Mouse (Mus musculus): ENCODE data around the gene Olfr1426. TPM values are rescaled to one million over a fixed set of nuclear protein-coding genes. Genes with fewer than 3 reads are reported as not detected.
"Not testable (repeated sequence)": the region's sequence is repeated elsewhere in the genome, so short reads cannot be mapped to it uniquely, and the experiment has no call there.

Olfr1426 gene
- polyA plus RNA-seq, 1 experiment from 2014 or later = not detected

DNA sequence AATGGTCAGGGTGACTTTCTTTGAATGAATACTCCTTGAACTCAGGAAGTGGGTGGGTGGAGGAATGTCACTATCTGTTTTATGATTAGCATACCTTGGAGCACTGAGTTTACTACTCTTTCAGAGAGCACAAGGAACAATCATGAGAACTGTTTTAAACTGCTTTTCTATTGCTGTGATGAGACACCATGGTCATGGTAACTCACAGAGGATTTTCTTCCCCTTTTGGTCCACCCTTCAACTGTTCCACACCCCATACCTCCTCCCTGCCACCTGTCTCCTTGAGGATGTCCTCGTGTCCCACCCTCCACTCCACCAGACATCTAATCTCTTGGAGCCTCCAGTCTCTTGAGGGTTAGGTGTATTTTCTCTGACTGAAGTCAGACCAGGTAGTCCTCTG is 24.0 kb downstream of the Olfr1426 start:
- not testable (repeated sequence) for H3K4me1 ChIP-seq (replicated peaks; ENCODE audit: control insufficient read depth, insufficient read depth, low read length)

GRCm38 (mm10) chr19:12062582-12062981 is 29.2 kb downstream of the Olfr1426 start, which contains the start of gene Olfr1424:
Gene Olfr1424 (minus strand): TSS chr19:12062682.
- not testable (repeated sequence) for H3K9ac ChIP-seq (ENCODE audit: low read length); H3K27ac ChIP-seq (ENCODE audit: low read length); H3K9me3 ChIP-seq (ENCODE audit: control insufficient read depth, low read length); H3K4me2 ChIP-seq (ENCODE audit: low read depth, low read length); H3K27me3 ChIP-seq (ENCODE audit: control insufficient read depth, insufficient read depth, low read depth, low read length); H3K4me1 ChIP-seq (replicated peaks; ENCODE audit: control insufficient read depth, insufficient read depth, low read length); H3K36me3 ChIP-seq (ENCODE audit: control insufficient read depth, insufficient read depth, low read length); ATAC-seq (ENCODE audit: low read depth); H3K4me3 ChIP-seq (ENCODE audit: low read length)
- 81% methylated on average over 1 of the region's 1 CpGs for WGBS

More for the DNA sequence above, 24.0 kb downstream of the Olfr1426 start:
- H3K9me3 ChIP-seq (ENCODE audit: control insufficient read depth, low read length); H3K4me3 ChIP-seq (ENCODE audit: low read length); H3K27ac ChIP-seq (ENCODE audit: low read length); ATAC-seq (ENCODE audit: low read depth); H3K4me2 ChIP-seq (ENCODE audit: low read depth, low read length); H3K27me3 ChIP-seq (ENCODE audit: control insufficient read depth, insufficient read depth, low read depth, low read length); H3K36me3 ChIP-seq (ENCODE audit: control insufficient read depth, insufficient read depth, low read length); H3K9ac ChIP-seq (ENCODE audit: low read length): not testable (repeated sequence)
- WGBS = 65% methylated on average over 1 of the region's 1 CpGs

DNA sequence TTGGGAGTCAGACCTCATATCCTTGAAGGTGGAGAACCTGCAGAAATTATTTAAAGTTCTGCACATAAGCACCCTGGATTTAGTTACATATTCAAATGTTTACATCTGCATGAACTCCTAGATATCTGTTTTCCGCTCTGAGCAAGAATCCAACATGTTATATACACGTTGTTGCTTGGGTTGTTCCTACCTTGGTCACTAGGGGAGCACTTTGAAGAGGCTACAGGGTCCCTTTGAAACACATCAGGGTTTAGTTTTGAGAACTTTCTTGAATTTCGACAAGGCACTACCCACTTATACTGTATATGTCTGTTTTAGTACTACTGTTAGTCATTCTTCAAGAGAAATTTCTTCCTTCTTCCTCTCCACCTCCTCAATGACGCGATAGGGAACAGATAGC is 48.6 kb downstream of the Olfr1426 start:
- Histone ChIP-seq H3K4me3 (ENCODE audit: low read length) (no peak overlapping the region), H3K27ac (ENCODE audit: low read length) (no peak overlapping the region), H3K36me3 (ENCODE audit: control insufficient read depth, insufficient read depth, low read length) (no peaks in the 10 kb centered on the region), H3K9ac (ENCODE audit: low read length) (no peak overlapping the region), H3K9me3 (ENCODE audit: control insufficient read depth, low read length) (no peaks in the 10 kb centered on the region), H3K4me2 (ENCODE audit: low read depth, low read length) (no peak overlapping the region), H3K4me1 (replicated peaks; ENCODE audit: control insufficient read depth, insufficient read depth, low read length) (no peaks in the 10 kb centered on the region), H3K27me3 (ENCODE audit: control insufficient read depth, insufficient read depth, low read depth, low read length) (no peaks in the 10 kb centered on the region)
- WGBS = 91% methylated on average over 5 of the region's 5 CpGs
- ATAC-seq (ENCODE audit: low read depth) = no peak

DNA sequence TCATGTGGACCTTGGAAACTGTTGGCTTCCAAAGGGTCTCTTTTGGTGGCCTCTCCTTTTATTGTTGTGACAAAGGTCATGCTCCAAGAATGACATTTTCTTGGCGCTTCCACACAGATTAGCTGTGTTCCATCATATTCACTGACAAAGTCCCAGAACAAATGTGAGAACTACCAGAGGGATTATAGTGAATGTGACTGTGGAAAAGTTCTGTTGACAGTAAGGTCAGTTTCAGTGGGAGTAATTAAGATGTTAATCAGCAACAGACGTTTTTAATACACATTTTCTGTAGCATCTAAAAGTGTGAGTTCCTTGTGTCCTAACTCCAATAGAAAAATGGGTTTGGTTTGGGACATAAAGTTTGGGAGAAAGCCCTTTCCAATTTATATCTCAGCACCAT is 50.6 kb downstream of the Olfr1426 start, which contains the start of gene Olfr1423:
Gene Olfr1423 (minus strand): TSS at position 101 of the 400 bp plus-strand sequence.
- Histone ChIP-seq H3K9me3 (ENCODE audit: control insufficient read depth, low read length) (no peaks in the 10 kb centered on the region), H3K9ac (ENCODE audit: low read length) (no peak within 1 kb of the TSS), H3K27me3 (ENCODE audit: control insufficient read depth, insufficient read depth, low read depth, low read length) (no peaks in the 10 kb centered on the region), H3K36me3 (ENCODE audit: control insufficient read depth, insufficient read depth, low read length) (no peaks in the 10 kb centered on the region), H3K27ac (ENCODE audit: low read length) (no peak within 1 kb of the TSS), H3K4me3 (ENCODE audit: low read length) (no peak within 1 kb of the TSS), H3K4me1 (replicated peaks; ENCODE audit: control insufficient read depth, insufficient read depth, low read length) (no peaks in the 10 kb centered on the region), H3K4me2 (ENCODE audit: low read depth, low read length) (no peak within 1 kb of the TSS)
- whole genome bisulfite sequencing = 47% methylated on average over 2 of the region's 2 CpGs
- no peak for ATAC-seq (ENCODE audit: low read depth)

DNA sequence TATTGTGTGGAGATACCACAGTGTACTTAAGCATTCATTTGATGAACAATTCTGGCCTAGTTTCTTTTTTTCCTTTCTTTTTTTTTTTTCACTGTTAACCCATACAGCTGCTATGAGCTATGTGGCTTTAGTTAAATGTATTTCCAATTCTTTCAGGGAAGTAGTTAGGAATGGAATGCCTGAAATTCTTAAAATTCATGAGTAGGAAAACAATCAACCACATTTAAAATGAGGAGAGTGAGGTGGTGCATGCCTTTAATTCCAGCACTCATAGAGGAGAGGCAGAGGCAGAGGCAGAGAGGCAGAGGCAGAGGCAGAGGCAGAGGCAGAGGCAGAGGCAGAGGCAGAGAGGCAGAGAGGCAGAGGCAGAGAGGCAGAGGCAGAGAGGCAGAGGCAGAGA is 54.1 kb downstream of the Olfr1426 start:
- Histone ChIP-seq H3K4me3 (ENCODE audit: low read length) (no peak overlapping the region), H3K4me1 (replicated peaks; ENCODE audit: control insufficient read depth, insufficient read depth, low read length) (no peaks in the 10 kb centered on the region), H3K9me3 (ENCODE audit: control insufficient read depth, low read length) (no peaks in the 10 kb centered on the region), H3K27ac (ENCODE audit: low read length) (no peak overlapping the region), H3K27me3 (ENCODE audit: control insufficient read depth, insufficient read depth, low read depth, low read length) (no peaks in the 10 kb centered on the region), H3K36me3 (ENCODE audit: control insufficient read depth, insufficient read depth, low read length) (no peaks in the 10 kb centered on the region), H3K4me2 (ENCODE audit: low read depth, low read length) (no peak overlapping the region), H3K9ac (ENCODE audit: low read length) (no peak overlapping the region)
- no peak for ATAC-seq (ENCODE audit: low read depth)

Other genes starting within 250 kb of the Olfr1426 start
- gene Olfr1418, start 230.9 kb downstream of the Olfr1426 start, polyA plus RNA-seq (2015; fragmentation: Nextera tagmentation; extraction: Ambion mirVana) = not detected in 2 replicates
- not detected in 2 replicates for gene Olfr1419, start 216.9 kb downstream of the Olfr1426 start, polyA plus RNA-seq (2015; fragmentation: Nextera tagmentation; extraction: Ambion mirVana)
- 0.05 TPM in 1 of 2 replicates, not detected in the other for gene Olfr1420, start 205.4 kb downstream of the Olfr1426 start, polyA plus RNA-seq (2015; fragmentation: Nextera tagmentation; extraction: Ambion mirVana)
- gene Patl1, start 179.6 kb downstream of the Olfr1426 start, polyA plus RNA-seq (2015; fragmentation: Nextera tagmentation; extraction: Ambion mirVana) = 18.9 and 19.0 TPM in 2 replicates
- 3.1 and 4.0 TPM in 2 replicates for gene Osbp, start 126.1 kb downstream of the Olfr1426 start, polyA plus RNA-seq (2015; fragmentation: Nextera tagmentation; extraction: Ambion mirVana)
- gene Olfr1423, start 50.7 kb downstream of the Olfr1426 start, polyA plus RNA-seq (2015; fragmentation: Nextera tagmentation; extraction: Ambion mirVana) = not detected in 2 replicates
- gene Olfr1424, start 29.3 kb downstream of the Olfr1426 start, polyA plus RNA-seq (2015; fragmentation: Nextera tagmentation; extraction: Ambion mirVana) = not detected in 2 replicates
- gene Olfr1425, start 14.3 kb downstream of the Olfr1426 start, polyA plus RNA-seq (2015; fragmentation: Nextera tagmentation; extraction: Ambion mirVana) = not detected in 2 replicates
- gene Olfr1427, start 11.3 kb upstream of the Olfr1426 start, polyA plus RNA-seq (2015; fragmentation: Nextera tagmentation; extraction: Ambion mirVana) = not detected in 2 replicates
- gene Olfr1428, start 23.9 kb upstream of the Olfr1426 start, polyA plus RNA-seq (2015; fragmentation: Nextera tagmentation; extraction: Ambion mirVana) = not detected in 2 replicates
- not detected in 2 replicates for gene Olfr76, start 31.2 kb upstream of the Olfr1426 start, polyA plus RNA-seq (2015; fragmentation: Nextera tagmentation; extraction: Ambion mirVana)
- gene Olfr1555-ps1, start 78.1 kb upstream of the Olfr1426 start, polyA plus RNA-seq (2015; fragmentation: Nextera tagmentation; extraction: Ambion mirVana) = not detected in 2 replicates
- not detected in 2 replicates for gene Olfr1431, start 108.6 kb upstream of the Olfr1426 start, polyA plus RNA-seq (2015; fragmentation: Nextera tagmentation; extraction: Ambion mirVana)
- gene Olfr1432, start 140.6 kb upstream of the Olfr1426 start, polyA plus RNA-seq (2015; fragmentation: Nextera tagmentation; extraction: Ambion mirVana) = not detected in 2 replicates
- not detected in 2 replicates for gene Olfr262, start 149.6 kb upstream of the Olfr1426 start, polyA plus RNA-seq (2015; fragmentation: Nextera tagmentation; extraction: Ambion mirVana)
- gene Olfr235, start 169.0 kb upstream of the Olfr1426 start, polyA plus RNA-seq (2015; fragmentation: Nextera tagmentation; extraction: Ambion mirVana) = not detected in 2 replicates
- not detected in 2 replicates for gene Olfr1434, start 187.8 kb upstream of the Olfr1426 start, polyA plus RNA-seq (2015; fragmentation: Nextera tagmentation; extraction: Ambion mirVana)
- gene Olfr1436, start 207.1 kb upstream of the Olfr1426 start, polyA plus RNA-seq (2015; fragmentation: Nextera tagmentation; extraction: Ambion mirVana) = not detected in 2 replicates
- not detected in 2 replicates for gene Olfr1437, start 233.1 kb upstream of the Olfr1426 start, polyA plus RNA-seq (2015; fragmentation: Nextera tagmentation; extraction: Ambion mirVana)
- gene Olfr1438-ps1, start 243.9 kb upstream of the Olfr1426 start, polyA plus RNA-seq (2015; fragmentation: Nextera tagmentation; extraction: Ambion mirVana) = not detected in 2 replicates

Measured in lung, embryonic 16.5 days (tissue).